Mouse (Mus musculus): ENCODE data around the gene Bach2. TPM values are rescaled to one million over a fixed set of nuclear protein-coding genes. Genes with fewer than 3 reads are reported as not detected.

The Bach2 gene
- polyA plus RNA-seq (2021) = 4.4 TPM

- ChIA-PET CTCF (no interaction called here), POLR2A (interaction anchor here (0.8 to 1.6 kb wide), 2 partner anchors 63 to 182 kb away, joined by 3 read pairs; no protein-coding TSS in a partner anchor)
- TF ChIP-seq CTCF (IDR thresholded peaks at IDR 0.05) = no peak
- ATAC-seq (peak; percentile 77), DNase-seq (ENCODE audit: low read depth, low spot score) (peak; percentile 54)
- H3K27me3 ChIP-seq = no peaks in the 10 kb centered on the region
- in situ Hi-C loops (cut with MboI; ENCODE audit: low pct_unique_long_range_greater_than_20kb) = loop anchor here (10.0 kb wide), 1 partner anchor 54 kb away; no protein-coding TSS in a partner anchor
These were observed at the start of gene Bach2 for GRCm38 (mm10) chr4:32238366-32238854. Gene Bach2, plus strand, starts transcription at chr4:32238804.

GRCm38 (mm10) chr4:32189416-32190036 is 49.1 kb upstream of the Bach2 start:
- no peak for ATAC-seq
- no peaks in the 10 kb centered on the region for H3K27me3 ChIP-seq
- ChIA-PET CTCF (interaction anchor here (0.9 to 1.6 kb wide), 3 partner anchors 9 to 25 kb away, joined by 3 to 4 read pairs (median 4); no protein-coding TSS in a partner anchor), POLR2A (no interaction called here)
- TF ChIP-seq CTCF (IDR thresholded peaks at IDR 0.05) = no peak
- in situ Hi-C loops (cut with MboI; ENCODE audit: low pct_unique_long_range_greater_than_20kb) = loop anchor here (10.0 kb wide), 1 partner anchor 45 kb away; the partner anchor contains the start of gene Bach2
- DNase-seq (ENCODE audit: low read depth, low spot score) = no peak

- TF ChIP-seq CTCF (IDR thresholded peaks at IDR 0.05) = no peak
- no peaks in the 10 kb centered on the region for H3K27me3 ChIP-seq
- DNase-seq (ENCODE audit: low read depth, low spot score) = no peak
- ChIA-PET CTCF (interaction anchor here (1.3 kb wide), 1 partner anchor 8 kb away, joined by 4 read pairs; no protein-coding TSS in a partner anchor), POLR2A (no interaction called here)
- in situ Hi-C loops (cut with MboI; ENCODE audit: low pct_unique_long_range_greater_than_20kb) = no loop called here
- ATAC-seq = no peak
These were observed 48.1 kb upstream of the Bach2 start for GRCm38 (mm10) chr4:32190506-32190905.

GRCm38 (mm10) chr4:32195945-32196921 is 42.4 kb upstream of the Bach2 start:
- ATAC-seq (no peak), DNase-seq (ENCODE audit: low read depth, low spot score) (no peak)
- ChIA-PET POLR2A (interaction anchor here (0.6 kb wide), 1 partner anchor 361 kb away, joined by 4 read pairs; no protein-coding TSS in a partner anchor), CTCF (interaction anchor here (0.7 to 1.3 kb wide), 3 partner anchors 13 to 82 kb away, joined by 3 to 4 read pairs (median 3); no protein-coding TSS in a partner anchor)
- H3K27me3 ChIP-seq = no peaks in the 10 kb centered on the region
- in situ Hi-C loops (cut with MboI; ENCODE audit: low pct_unique_long_range_greater_than_20kb) = no loop called here
- TF ChIP-seq CTCF (IDR thresholded peaks at IDR 0.05) = no peak

- CTCF ChIA-PET = no interaction called here
- DNase-seq (ENCODE audit: low read depth, low spot score) (no peak), ATAC-seq (no peak)
- POLR2A ChIA-PET = no interaction called here
- in situ Hi-C loops (cut with MboI; ENCODE audit: low pct_unique_long_range_greater_than_20kb) = no loop called here
- no peaks in the 10 kb centered on the region for H3K27me3 ChIP-seq
- no peak for TF ChIP-seq CTCF (IDR thresholded peaks at IDR 0.05)
These were observed 40.6 kb upstream of the Bach2 start for GRCm38 (mm10) chr4:32198031-32198430.

GRCm38 (mm10) chr4:32198589-32198988 is 40.0 kb upstream of the Bach2 start:
- H3K27me3 ChIP-seq = no peaks in the 10 kb centered on the region
- in situ Hi-C loops (cut with MboI; ENCODE audit: low pct_unique_long_range_greater_than_20kb) = no loop called here
- POLR2A ChIA-PET = no interaction called here
- no peak for DNase-seq (ENCODE audit: low read depth, low spot score)
- CTCF ChIA-PET = interaction anchor here (0.9 kb wide), 1 partner anchor 9 kb away, joined by 4 read pairs; no protein-coding TSS in a partner anchor
- TF ChIP-seq CTCF (IDR thresholded peaks at IDR 0.05) = no peak
- ATAC-seq = no peak

GRCm38 (mm10) chr4:32199156-32199555 is 39.4 kb upstream of the Bach2 start:
- DNase-seq (ENCODE audit: low read depth, low spot score) = no peak
- ChIA-PET CTCF (interaction anchor here (0.6 to 0.9 kb wide), 2 partner anchors 9 to 322 kb away, joined by 3 to 4 read pairs; no protein-coding TSS in a partner anchor), POLR2A (no interaction called here)
- in situ Hi-C loops (cut with MboI; ENCODE audit: low pct_unique_long_range_greater_than_20kb) = no loop called here
- no peaks in the 10 kb centered on the region for H3K27me3 ChIP-seq
- TF ChIP-seq CTCF (IDR thresholded peaks at IDR 0.05) = no peak
- no peak for ATAC-seq

GRCm38 (mm10) chr4:32201114-32201513 is 37.5 kb upstream of the Bach2 start:
- H3K27me3 ChIP-seq = no peaks in the 10 kb centered on the region
- no peak for ATAC-seq
- no peak for DNase-seq (ENCODE audit: low read depth, low spot score)
- in situ Hi-C loops (cut with MboI; ENCODE audit: low pct_unique_long_range_greater_than_20kb) = no loop called here
- ChIA-PET POLR2A (interaction anchor here (0.7 kb wide), 1 partner anchor 14 kb away, joined by 3 read pairs; no protein-coding TSS in a partner anchor), CTCF (interaction anchor here (0.9 kb wide), 1 partner anchor 24 kb away, joined by 3 read pairs; no protein-coding TSS in a partner anchor)
- TF ChIP-seq CTCF (IDR thresholded peaks at IDR 0.05) = no peak

GRCm38 (mm10) chr4:32202362-32202761 is 36.2 kb upstream of the Bach2 start:
- peak; percentile 54 for DNase-seq (ENCODE audit: low read depth, low spot score)
- POLR2A ChIA-PET = interaction anchor here (0.6 kb wide), 1 partner anchor 14 kb away, joined by 4 read pairs; no protein-coding TSS in a partner anchor
- CTCF ChIA-PET = no interaction called here
- H3K27me3 ChIP-seq = no peaks in the 10 kb centered on the region
- in situ Hi-C loops (cut with MboI; ENCODE audit: low pct_unique_long_range_greater_than_20kb) = no loop called here
- TF ChIP-seq CTCF (IDR thresholded peaks at IDR 0.05) = no peak
- peak; percentile 97 for ATAC-seq

- ChIA-PET CTCF (interaction anchor here (1.8 kb wide), 1 partner anchor 12 kb away, joined by 4 read pairs; no protein-coding TSS in a partner anchor), POLR2A (no interaction called here)
- in situ Hi-C loops (cut with MboI; ENCODE audit: low pct_unique_long_range_greater_than_20kb) = no loop called here
- ATAC-seq (no peak), DNase-seq (ENCODE audit: low read depth, low spot score) (no peak)
- H3K27me3 ChIP-seq = no peaks in the 10 kb centered on the region
- TF ChIP-seq CTCF (IDR thresholded peaks at IDR 0.05) = no peak
These were observed 33.8 kb upstream of the Bach2 start for GRCm38 (mm10) chr4:32204819-32205218.

Data from Patski (cell line).